Mouse (Mus musculus) CH12.LX (cell line): ENCODE results near the gene Rpusd2. TPM values are rescaled to one million over a fixed set of nuclear protein-coding genes. Genes with fewer than 3 reads are reported as not detected.
A peak's percentile ranks its signal among the peaks of the same experiment; 100 is the strongest.

Experiments used
- DNase-seq: peaks from one replicate; pipeline ENCODE4 v3.0.0-alpha.2; 2013; ENCODE audit errors: extremely low read depth
- H3K27ac ChIP-seq: 2 replicates; pipeline ENCODE4 v1.5.1; 2012; ENCODE audit warnings: low read depth, mild to moderate bottlenecking, control low read depth, moderate library complexity; ENCODE audit not compliant: insufficient read depth
- H3K27me3 ChIP-seq: replicated peaks from 2 replicates; pipeline ENCODE3; 2012; ENCODE audit warnings: inconsistent platforms
- H3K36me3 ChIP-seq, 2 experiments: replicated peaks in 1 of 2; 2 replicates each; pipeline versions ENCODE3 to v1.6.1; 2012; ENCODE audit warnings: inconsistent platforms in 1 of 2, low read length in 1 of 2, mild to moderate bottlenecking in 1 of 2, mixed read lengths in 1 of 2, moderate library complexity in 1 of 2; ENCODE audit not compliant: control insufficient read depth in 1 of 2, insufficient read depth in 1 of 2
- H3K4me1 ChIP-seq, 2 experiments: 2 replicates each; pipeline ENCODE4 v1.6.1; 2012; ENCODE audit warnings: inconsistent platforms in 1 of 2, moderate library complexity in 1 of 2; ENCODE audit not compliant: insufficient read depth in 2 of 2, control insufficient read depth in 1 of 2
- H3K4me2 ChIP-seq: 2 replicates; pipeline ENCODE4 v1.6.1; 2012; ENCODE audit warnings: low read depth, mild to moderate bottlenecking, control low read depth; ENCODE audit not compliant: poor library complexity, insufficient read depth, severe bottlenecking
- H3K4me3 ChIP-seq, 3 experiments: fragments of 150-350 bp in 1 of 3; sonication (generic) in 1 of 3; replicated peaks in 1 of 3; 2 replicates each; pipeline versions ENCODE3 to v1.5.1; 2011 to 2012; ENCODE audit warnings: low read depth in 2 of 3, low read length in 2 of 3, mild to moderate bottlenecking in 2 of 3, moderate library complexity in 2 of 3, control low read depth in 1 of 3, improper control_type of control experiment in 1 of 3, inconsistent platforms in 1 of 3, mixed read lengths in 1 of 3; ENCODE audit not compliant: poor library complexity in 1 of 3
- H3K79me2 ChIP-seq: replicated peaks from 2 replicates; pipeline ENCODE4 v1.6.1; 2012; ENCODE audit warnings: mild to moderate bottlenecking, moderate library complexity; ENCODE audit not compliant: control insufficient read depth, poor library complexity, insufficient read depth, severe bottlenecking; ENCODE audit errors: extremely low read depth
- H3K9ac ChIP-seq: 2 replicates; pipeline ENCODE4 v1.6.1; 2012; ENCODE audit warnings: low read depth, mild to moderate bottlenecking, control low read depth, moderate library complexity; ENCODE audit not compliant: insufficient read depth
- H3K9me3 ChIP-seq: replicated peaks from 2 replicates; pipeline ENCODE3; 2012; ENCODE audit warnings: low read length, inconsistent platforms, mixed read lengths
- BHLHE40 ChIP-seq: IDR thresholded peaks from 2 replicates; pipeline ENCODE4 v1.6.1; 2011; ENCODE audit warnings: mild to moderate bottlenecking, low read depth, low read length, improper control_type of control experiment
- CTCF ChIP-seq, 2 experiments: IDR thresholded peaks in 1 of 2; conservative IDR thresholded peaks in 1 of 2; 2 replicates each; pipeline ENCODE4 v1.5.1; 2011 to 2012; ENCODE audit warnings: low read depth in 2 of 2, low read length in 2 of 2, improper control_type of control experiment in 1 of 2, inconsistent platforms in 1 of 2, mild to moderate bottlenecking in 1 of 2, moderate library complexity in 1 of 2
- E2F4 ChIP-seq: IDR thresholded peaks from 2 replicates; pipeline ENCODE4 v1.6.1; 2011; ENCODE audit warnings: low read depth, low read length, improper control_type of control experiment; ENCODE audit not compliant: insufficient replicate concordance
- ELF1 ChIP-seq: IDR thresholded peaks from 2 replicates; pipeline ENCODE4 v1.6.1; 2014; ENCODE audit warnings: low read depth, mild to moderate bottlenecking, inconsistent platforms, low read length, improper control_type of control experiment
- EP300 ChIP-seq: IDR thresholded peaks from 2 replicates; pipeline ENCODE4 v1.6.1; 2011; ENCODE audit warnings: low read length, improper control_type of control experiment
- ETS1 ChIP-seq: conservative IDR thresholded peaks from 2 replicates; pipeline ENCODE4 v1.6.1; 2012; ENCODE audit warnings: low read depth, mild to moderate bottlenecking, inconsistent platforms, low read length, improper control_type of control experiment, moderate library complexity
- GABPA ChIP-seq: IDR thresholded peaks from 2 replicates; pipeline ENCODE4 v1.6.1; 2012; ENCODE audit warnings: low read depth, low read length, improper control_type of control experiment, inconsistent platforms; ENCODE audit not compliant: insufficient replicate concordance
- HCFC1 ChIP-seq: IDR thresholded peaks from 2 replicates; pipeline ENCODE4 v1.6.1; 2012; ENCODE audit warnings: low read depth, mild to moderate bottlenecking, inconsistent platforms, low read length, improper control_type of control experiment
- MAX ChIP-seq: IDR thresholded peaks from 2 replicates; pipeline ENCODE4 v1.6.1; 2011; ENCODE audit warnings: low read length, improper control_type of control experiment
- MXI1 ChIP-seq: IDR thresholded peaks from 2 replicates; pipeline ENCODE4 v1.6.1; 2011; ENCODE audit warnings: mild to moderate bottlenecking, low read depth, low read length, improper control_type of control experiment
- MYC ChIP-seq: IDR thresholded peaks from 2 replicates; pipeline ENCODE4 v1.6.1; 2011; ENCODE audit warnings: low read depth, mild to moderate bottlenecking, improper control_type of control experiment, low read length
- POLR2A ChIP-seq: IDR thresholded peaks from 2 replicates; pipeline ENCODE4 v1.6.1; 2011; ENCODE audit warnings: low read depth, mild to moderate bottlenecking, improper control_type of control experiment, low read length
- POLR2AphosphoS2 ChIP-seq: IDR thresholded peaks from 2 replicates; pipeline ENCODE4 v1.6.1; 2011; ENCODE audit warnings: low read depth, low read length, improper control_type of control experiment
- RAD21 ChIP-seq: IDR thresholded peaks from 2 replicates; pipeline ENCODE4 v1.6.1; 2011; ENCODE audit warnings: low read depth, mild to moderate bottlenecking, low read length, improper control_type of control experiment, moderate library complexity
- SMC3 ChIP-seq: IDR thresholded peaks from 2 replicates; pipeline ENCODE4 v1.6.1; 2011; ENCODE audit warnings: low read depth, low read length, improper control_type of control experiment
- UBTF ChIP-seq: IDR thresholded peaks from 2 replicates; pipeline ENCODE4 v1.6.1; 2012; ENCODE audit warnings: low read depth, mild to moderate bottlenecking, inconsistent platforms, low read length, improper control_type of control experiment, moderate library complexity
- USF2 ChIP-seq: conservative IDR thresholded peaks from 2 replicates; pipeline ENCODE4 v1.6.1; 2011; ENCODE audit warnings: low read depth, low read length, improper control_type of control experiment
- ZKSCAN1 ChIP-seq: IDR thresholded peaks from 2 replicates; pipeline ENCODE4 v1.6.1; 2012; ENCODE audit warnings: low read depth, inconsistent platforms, low read length, improper control_type of control experiment, borderline replicate concordance
- ZNF384 ChIP-seq: IDR thresholded peaks from 2 replicates; pipeline ENCODE4 v1.6.1; 2012; ENCODE audit warnings: low read depth, low read length, improper control_type of control experiment, inconsistent platforms
- dilution Hi-C: fragments of 300-500 bp; cut with MboI; formaldehyde crosslinking; loops from 2 replicates; pipeline ENCODE4 v1.14.3; 2020; ENCODE audit warnings: low sequenced_read_pairs; ENCODE audit not compliant: extremely low pct_unique_long_range_greater_than_20kb, extremely low pct_ligation_motif_present
- in situ Hi-C: fragments of 300-500 bp; cut with MboI; formaldehyde crosslinking; loops from 3 replicates; pipeline ENCODE4 v1.14.3; 2019; ENCODE audit warnings: low sequenced_read_pairs, low pct_ligation_motif_present, low pct_unique_long_range_greater_than_20kb, mixed read lengths
- polyA plus RNA-seq: library from polyadenylated mRNA; unstranded; fragments of >175 nt; gene quantifications from 2 replicates; pipeline ENCODE4 v1.2.1, GENCODE M21; 2012; ENCODE audit warnings: low read depth; ENCODE audit not compliant: insufficient read length
- total RNA-seq, 2 experiments: library from RNA; depleted of rRNA; stranded (reverse); fragments of 300-350 nt in 1 of 2; fragments of >200 nt in 1 of 2; gene quantifications; 2 replicates each; pipeline ENCODE4 v1.2.3; 2012 to 2014

Gene Rpusd2
- total and polyA plus RNA-seq, 3 experiments: 10.7 to 14.7 (median 13.7) TPM

DNA sequence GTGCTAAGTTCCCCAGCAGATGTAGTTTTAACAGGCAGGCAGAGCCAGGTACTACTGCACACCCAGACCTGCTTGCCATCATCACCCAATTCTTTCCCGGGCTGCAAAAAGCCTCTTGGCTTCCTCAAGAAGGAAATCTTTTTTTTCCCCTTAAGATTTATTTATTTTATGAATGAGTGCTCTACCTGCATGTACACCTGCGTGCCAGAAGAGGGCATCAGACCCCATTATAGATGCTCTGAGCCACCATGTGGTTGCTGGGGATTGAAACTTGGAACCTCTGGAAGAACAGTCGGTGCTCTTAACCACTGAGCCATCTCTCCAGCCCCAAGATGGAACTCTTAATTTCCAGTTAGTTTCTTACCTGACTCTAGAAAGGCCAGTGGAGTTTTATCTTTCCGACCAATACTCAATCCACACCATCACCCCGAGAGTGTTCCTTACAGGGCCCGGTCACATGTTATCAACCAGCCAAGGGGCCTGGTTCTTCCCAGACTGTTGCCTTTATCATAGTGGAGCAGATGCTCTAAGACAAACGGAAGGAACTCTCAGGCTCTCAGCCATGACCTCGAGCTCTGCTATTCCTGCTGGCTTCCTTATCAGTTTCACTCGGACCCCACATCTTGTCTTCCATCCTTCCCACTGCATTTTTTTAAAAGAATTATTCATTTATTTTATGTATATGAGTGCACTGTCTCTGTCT lies 9.9 kb upstream of the Rpusd2 start:
- H3K79me2 ChIP-seq: peaks cover 4% of the 10 kb centered on the region; the same call in 1 of the 2 replicates
- H3K36me3 ChIP-seq: peaks cover 39 to 74% of the 10 kb centered on the region in 2 experiments
- TF ChIP-seq MYC (peak; percentile 90), HCFC1 (no peak), SMC3 (peak; percentile 55), CTCF (conservative IDR thresholded peaks at IDR 0.05 in 1 of 2, IDR thresholded peaks at IDR 0.05 in 1 of 2; ENCODE audit: low read depth in 2 of 2, low read length in 2 of 2) (peak; percentile 46 to 73; a peak in 3 of 4 replicates), MAX (peak; percentile 58; the same call in 1 of the 2 replicates), MXI1 (no peak), EP300 (no peak), RAD21 (peak; percentile 34)
- no peak overlapping the region for H3K9ac ChIP-seq
- in situ Hi-C loops (no loop called here), dilution Hi-C loops (no loop called here)
- no peak overlapping the region for H3K27ac ChIP-seq
- no peak for DNase-seq
- no peaks in the 10 kb centered on the region for H3K27me3 ChIP-seq
- no peak overlapping the region for H3K4me2 ChIP-seq
- no peak overlapping the region for H3K4me3 ChIP-seq
- peaks cover 8 to 28% of the 10 kb centered on the region in 2 experiments for H3K4me1 ChIP-seq
- H3K9me3 ChIP-seq: peaks cover 13% of the 10 kb centered on the region

DNA sequence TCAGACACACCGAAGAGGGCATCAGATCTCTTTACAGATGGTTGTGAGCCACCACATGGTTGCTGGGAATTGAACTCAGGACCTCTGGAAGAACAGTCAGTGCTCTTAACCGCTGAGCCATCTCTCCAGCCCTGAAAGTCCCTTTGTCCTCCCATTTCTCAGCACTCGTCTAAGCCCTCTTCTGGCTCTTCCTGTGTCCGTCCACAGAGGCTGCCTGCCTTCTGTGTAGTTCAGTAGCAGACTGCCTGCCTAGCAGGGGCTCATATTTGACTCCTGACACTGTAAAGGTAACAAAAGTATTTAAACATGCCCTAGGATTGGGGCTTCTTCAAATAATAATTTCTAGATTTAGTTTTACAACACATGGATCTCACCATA lies 9.4 kb upstream of the Rpusd2 start:
- in situ Hi-C loops: no loop called here
- Histone ChIP-seq H3K27me3 (no peaks in the 10 kb centered on the region), H3K9ac (no peak overlapping the region), H3K4me2 (no peak overlapping the region), H3K36me3 (peaks cover 34 to 70% of the 10 kb centered on the region in 2 experiments), H3K4me1 (peaks cover 8 to 30% of the 10 kb centered on the region in 2 experiments), H3K27ac (no peak overlapping the region), H3K4me3 (no peak overlapping the region), H3K9me3 (peaks cover 13% of the 10 kb centered on the region), H3K79me2 (peaks cover 4% of the 10 kb centered on the region; the same call in 1 of the 2 replicates)
- TF ChIP-seq ZKSCAN1 (no peak), ZNF384 (no peak), UBTF (no peak), MYC (no peak), POLR2A (no peak), USF2 (no peak), E2F4 (no peak), GABPA (no peak), MXI1 (no peak), ETS1 (no peak), RAD21 (no peak), HCFC1 (no peak), POLR2AphosphoS2 (no peak), ELF1 (no peak), BHLHE40 (no peak)
- dilution Hi-C loops: no loop called here
- DNase-seq: no peak
